ENCODE assay signal across 18 mouse cellular contexts in the genomic region with DNA sequence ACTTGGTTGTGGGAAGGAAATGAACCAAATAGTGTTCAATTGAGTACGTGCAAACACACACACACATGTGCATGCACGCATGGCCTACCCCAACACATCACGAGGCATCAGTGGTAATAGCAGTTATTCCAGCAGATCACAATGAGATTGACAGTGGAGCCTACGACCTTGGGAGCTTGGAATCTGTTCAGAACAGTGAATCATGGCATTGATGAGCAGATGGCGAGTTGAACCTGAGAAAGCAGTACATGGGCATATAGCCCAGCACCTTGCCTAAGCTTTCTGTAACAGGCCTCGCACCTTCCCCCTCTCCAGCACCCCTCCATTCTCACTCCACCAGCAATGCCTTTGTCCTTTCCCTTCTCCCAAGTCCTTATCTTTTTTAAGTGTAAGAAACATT. TPM values are rescaled to one million over a fixed set of nuclear protein-coding genes. Genes with fewer than 3 reads are reported as not detected.
A peak's percentile ranks its signal among the peaks of the same experiment; 100 is the strongest.
DNase-seq lines count a peak whose midpoint lies in the region; ATAC-seq and TF ChIP-seq lines count a peak whose summit lies in the region.
"Had no signal": no experiment of that assay in that cellular context is flagged by ENCODE, and none has a peak within 500 bp of the region (broad histone marks: within the 10 kb centered on the region; RNA-seq: fewer than 3 reads in every experiment).

No protein-coding gene starts in this region.

- H3K4me1 ChIP-seq in lung, embryonic 14.5 days (ENCODE audit: insufficient read depth), result 0 out of 2 replicates have a peak, but pooled peaks cover 6% of the 10 kb centered on the region
- H3K4me1 ChIP-seq in lung, adult 2 months (ENCODE audit: control insufficient read depth, insufficient read depth, low read length), result no peaks in the 10 kb centered on the region
- H3K4me1 ChIP-seq: forebrain, embryonic 12.5 days; intestine, embryonic 15.5 days had no signal

- no peaks in the 10 kb centered on the region for H3K27me3 ChIP-seq in lung, embryonic 14.5 days (ENCODE audit: insufficient read depth, low read length)
- H3K27me3 ChIP-seq: CH12.LX; forebrain, embryonic 12.5 days; heart, embryonic 12.5 days; intestine, embryonic 15.5 days had no signal

- H3K9me3 ChIP-seq in lung, embryonic 14.5 days (ENCODE audit: low read depth, low read length), result no peaks in the 10 kb centered on the region
- H3K9me3 ChIP-seq: embryonic facial prominence, embryonic 13.5 days; forebrain, embryonic 12.5 days; heart, embryonic 12.5 days; hindbrain, embryonic 10.5 days; intestine, embryonic 15.5 days had no signal

- TF ChIP-seq POLR2A in lung, adult 2 months (IDR thresholded peaks at IDR 0.05; ENCODE audit: borderline replicate concordance, extremely low read depth, low read depth, low read length), result no peak

- DNase-seq in cerebellum, postnatal 10 days, result peak; percentile 61 to 68
- DNase-seq in cerebellum, adult 9-11 months, result no peak
- no peak for DNase-seq in lung, embryonic 14.5 days
- no peak for DNase-seq in lung, adult 2 months
- DNase-seq in adrenal gland, postnatal 10 days, result peak; percentile 25
- DNase-seq in spleen, postnatal 10 days (ENCODE audit: low spot score in 2 of 2), result no peak
- DNase-seq in yolk sac, embryonic 10.5 days (ENCODE audit: low spot score), result no peak
- DNase-seq: cerebellum, adult 9-10 months; forebrain, postnatal 0 days; gastrocnemius, postnatal 25 days; kidney, adult 18-20 months had no signal

- H3K4me3 ChIP-seq in lung, embryonic 14.5 days (ENCODE audit: low read depth, low read length), result no peak overlapping the region
- H3K4me3 ChIP-seq in lung, adult 2 months (replicated peaks; ENCODE audit: extremely low read depth, low read depth, low read length), result no peak overlapping the region
- H3K4me3 ChIP-seq: embryonic facial prominence, embryonic 13.5 days; forebrain, embryonic 12.5 days; heart, embryonic 12.5 days; hindbrain, embryonic 10.5 days; intestine, embryonic 15.5 days had no signal

- 72% methylated on average over 6 of the region's 6 CpGs for WGBS in lung, embryonic 14.5 days
- 90% methylated on average over 6 of the region's 6 CpGs for WGBS in lung, adult 2 months

- no peak; the same call in 1 of the 2 replicates for ATAC-seq in lung, embryonic 14.5 days (ENCODE audit: insufficient read depth)
- ATAC-seq: forebrain, postnatal 0 days; intestine, embryonic 15.5 days had no signal

- H3K4me2 ChIP-seq in lung, embryonic 14.5 days, result peak overlapping the region; percentile 18; the same call in 1 of the 2 replicates
- H3K4me2 ChIP-seq: embryonic facial prominence, embryonic 13.5 days; forebrain, embryonic 12.5 days; heart, embryonic 12.5 days; hindbrain, embryonic 14.5 days; intestine, embryonic 15.5 days had no signal

- no peak overlapping the region for H3K9ac ChIP-seq in lung, embryonic 14.5 days
- H3K9ac ChIP-seq: embryonic facial prominence, embryonic 13.5 days; forebrain, embryonic 12.5 days; forebrain, postnatal 0 days; heart, embryonic 12.5 days; hindbrain, embryonic 14.5 days; intestine, embryonic 15.5 days had no signal

- TF ChIP-seq CTCF in lung, embryonic 14.5 days (IDR thresholded peaks at IDR 0.05; ENCODE audit: low read depth), result no peak
- TF ChIP-seq CTCF in lung, adult 2 months (IDR thresholded peaks at IDR 0.05; ENCODE audit: insufficient read depth, low read length), result no peak

- no peaks in the 10 kb centered on the region for H3K36me3 ChIP-seq in lung, embryonic 14.5 days (ENCODE audit: insufficient read depth)
- H3K36me3 ChIP-seq: embryonic facial prominence, embryonic 13.5 days; forebrain, embryonic 12.5 days; heart, embryonic 12.5 days; intestine, embryonic 15.5 days had no signal

- H3K27ac ChIP-seq in lung, embryonic 14.5 days (ENCODE audit: low read depth), result no peak overlapping the region; the same call in 1 of the 2 replicates
- H3K27ac ChIP-seq: embryonic facial prominence, embryonic 13.5 days; forebrain, embryonic 12.5 days; hindbrain, embryonic 10.5 days; hindbrain, embryonic 14.5 days; intestine, embryonic 15.5 days had no signal

RNA-seq across cellular contexts. Expression of gene Emsy, which starts 9.1 kb away (rescaled TPM):
- 45.5 and 47.4 TPM in 2 replicates for polyA plus RNA-seq in lung, embryonic 14.5 days (2014; fragmentation: Nextera tagmentation; extraction: Ambion mirVana)
- 18.9 and 20.2 TPM in 2 replicates for polyA plus RNA-seq in lung, adult 2 months (2012; rRNA removed)
- total RNA-seq in adrenal gland, postnatal 10 days (2021), result 10 to 100 TPM; 29.0 to 31.1 TPM

RNA-seq across cellular contexts. Expression of gene Thap12, which starts 37.2 kb away (rescaled TPM):
- 81.3 and 81.9 TPM in 2 replicates for polyA plus RNA-seq in lung, embryonic 14.5 days (2014; fragmentation: Nextera tagmentation; extraction: Ambion mirVana)
- polyA plus RNA-seq in lung, adult 2 months (2012; rRNA removed), result 7.6 and 10.8 TPM in 2 replicates
- 10 to 100 TPM; 61.3 to 62.6 TPM for total RNA-seq in adrenal gland, postnatal 10 days (2021)

Comparison
In these comparisons a context has a peak if more than half of its experiments do, and no peak if none do; other contexts are left out.
1. DNase-seq: peak in cerebellum, postnatal 10 days (2 of 2) and adrenal gland, postnatal 10 days (single experiment); none in cerebellum, adult 9-11 months (single experiment), lung, embryonic 14.5 days (single experiment), lung, adult 2 months (single experiment), spleen, postnatal 10 days (0 of 2) and yolk sac, embryonic 10.5 days (single experiment).